Comparison of ENCODE assay signal across 18 mouse cellular contexts in genomic region chr6:119504756-119505155, GRCm38 (mm10).
"Had no signal": no experiment of that assay in that cellular context is flagged by ENCODE, and none has a peak within 500 bp of the region (broad histone marks: within the 10 kb centered on the region; RNA-seq: fewer than 3 reads in every experiment).

No protein-coding gene starts in this region.

- H3K27me3 ChIP-seq: limb, embryonic 12.5 days; limb, embryonic 15.5 days; liver, embryonic 13.5 days; lung, embryonic 15.5 days; midbrain, embryonic 13.5 days; neural tube, embryonic 13.5 days had no signal

- ATAC-seq: midbrain, embryonic 13.5 days; midbrain, embryonic 16.5 days had no signal

- H3K36me3 ChIP-seq: limb, embryonic 15.5 days; liver, embryonic 13.5 days; lung, embryonic 15.5 days; midbrain, embryonic 13.5 days; neural tube, embryonic 13.5 days had no signal

- H3K4me1 ChIP-seq: liver, embryonic 13.5 days had no signal

- DNase-seq: kidney, adult 18-20 months; kidney, postnatal 14 days; left cerebral cortex, postnatal 4 days; liver, embryonic 13.5 days; lung, adult 18-20 months; lung, postnatal 10 days; lung, postnatal 36 days; thymus, adult 18-20 months; thymus, postnatal 36 days had no signal

- H3K4me2 ChIP-seq: limb, embryonic 12.5 days; limb, embryonic 15.5 days; liver, embryonic 13.5 days; lung, embryonic 15.5 days; midbrain, embryonic 13.5 days; neural tube, embryonic 13.5 days had no signal

- H3K9ac ChIP-seq: limb, embryonic 12.5 days; limb, embryonic 15.5 days; liver, embryonic 13.5 days; lung, embryonic 15.5 days; midbrain, embryonic 13.5 days; neural tube, embryonic 13.5 days had no signal

- H3K27ac ChIP-seq: limb, embryonic 12.5 days; limb, embryonic 15.5 days; liver, embryonic 13.5 days; lung, embryonic 15.5 days; midbrain, embryonic 10.5 days; midbrain, embryonic 13.5 days; neural tube, embryonic 13.5 days had no signal

- H3K4me3 ChIP-seq: limb, embryonic 12.5 days; limb, embryonic 15.5 days; liver, embryonic 13.5 days; lung, embryonic 15.5 days; megakaryocyte, embryonic 14.5 days; midbrain, embryonic 10.5 days; midbrain, embryonic 13.5 days; myocyte; neural tube, embryonic 13.5 days had no signal

- H3K9me3 ChIP-seq: limb, embryonic 12.5 days; limb, embryonic 15.5 days; liver, embryonic 13.5 days; lung, embryonic 15.5 days; midbrain, embryonic 10.5 days; midbrain, embryonic 13.5 days; neural tube, embryonic 13.5 days had no signal
